Mouse (Mus musculus) gastrocnemius, adult 8-10 months (tissue): Measurements from ENCODE around the gene Gal3st2c. TPM values are rescaled to one million over a fixed set of nuclear protein-coding genes. Genes with fewer than 3 reads are reported as not detected.
"Not testable (repeated sequence)": the region's sequence is repeated elsewhere in the genome, so short reads cannot be mapped to it uniquely, and the experiment has no call there.

Experiments used
- DNase-seq, 2 experiments: peaks; one replicate each; pipeline ENCODE4 v3.0.0; 2022; ENCODE audit warnings: low spot score in 2 of 2
- total RNA-seq, 4 experiments: library from RNA; stranded (reverse); gene quantifications; 2 replicates each; pipeline ENCODE4 v1.2.4; 2022

The Gal3st2c gene
- total RNA-seq: under 1 TPM in 2 of 4 experiments, not detected in 2; 0.02 to 0.04 TPM

GRCm38 (mm10) chr1:93990209-93990608, at the start of gene Gal3st2c:
Gene Gal3st2c, plus strand, starts transcription at chr1:93990509.
- DNase-seq: not testable (repeated sequence)

GRCm38 (mm10) chr1:93949087-93949486, 41.2 kb upstream of the Gal3st2c start:
- not testable (repeated sequence) for DNase-seq

- DNase-seq: not testable (repeated sequence)
Measured at GRCm38 (mm10) chr1:93966489-93966888, 23.8 kb upstream of the Gal3st2c start.

- DNase-seq: not testable (repeated sequence)
Measured at GRCm38 (mm10) chr1:93970380-93970779, 19.9 kb upstream of the Gal3st2c start.

GRCm38 (mm10) chr1:93970797-93971196, 19.5 kb upstream of the Gal3st2c start:
- not testable (repeated sequence) for DNase-seq

- DNase-seq: not testable (repeated sequence)
Measured at GRCm38 (mm10) chr1:93975764-93976163, 14.5 kb upstream of the Gal3st2c start.

GRCm38 (mm10) chr1:93978287-93978686, 12.0 kb upstream of the Gal3st2c start:
- not testable (repeated sequence) for DNase-seq

GRCm38 (mm10) chr1:93980932-93981331, 9.4 kb upstream of the Gal3st2c start:
- not testable (repeated sequence) for DNase-seq

GRCm38 (mm10) chr1:93986167-93986566, 4.1 kb upstream of the Gal3st2c start:
- DNase-seq: no peak

- DNase-seq: no peak
Measured at GRCm38 (mm10) chr1:93988786-93989185, 1.5 kb upstream of the Gal3st2c start.

GRCm38 (mm10) chr1:93991068-93991467, 759 bp downstream of the Gal3st2c start:
- not testable (repeated sequence) for DNase-seq

- DNase-seq: not testable (repeated sequence)
Measured at GRCm38 (mm10) chr1:93991491-93991890, 1.2 kb downstream of the Gal3st2c start.

GRCm38 (mm10) chr1:94001023-94001422, 10.7 kb downstream of the Gal3st2c start:
- no peak for DNase-seq

- DNase-seq: not testable (repeated sequence)
Measured at GRCm38 (mm10) chr1:94005954-94006506, 15.7 kb downstream of the Gal3st2c start.

GRCm38 (mm10) chr1:94008826-94009225, 18.5 kb downstream of the Gal3st2c start:
- DNase-seq: not testable (repeated sequence)

- no peak for DNase-seq
Measured at GRCm38 (mm10) chr1:94011643-94012042, 21.3 kb downstream of the Gal3st2c start.

- DNase-seq: no peak
Measured at GRCm38 (mm10) chr1:94020151-94020550, 29.8 kb downstream of the Gal3st2c start, which contains the start of gene Neu4. Gene Neu4, plus strand, starts transcription at chr1:94020451.

- DNase-seq: no peak
Measured at GRCm38 (mm10) chr1:94027506-94028108, 37.3 kb downstream of the Gal3st2c start.

- DNase-seq: no peak
Measured at GRCm38 (mm10) chr1:94028741-94029140, 38.4 kb downstream of the Gal3st2c start.

GRCm38 (mm10) chr1:94033075-94033602, 42.8 kb downstream of the Gal3st2c start:
- DNase-seq: no peak

GRCm38 (mm10) chr1:94034984-94035743, 44.9 kb downstream of the Gal3st2c start:
- peak; percentile 66 to 69 for DNase-seq

GRCm38 (mm10) chr1:94040391-94040790, 50.1 kb downstream of the Gal3st2c start:
- no peak for DNase-seq
